Mouse (Mus musculus): ENCODE data around the gene Klf4.

DNA sequence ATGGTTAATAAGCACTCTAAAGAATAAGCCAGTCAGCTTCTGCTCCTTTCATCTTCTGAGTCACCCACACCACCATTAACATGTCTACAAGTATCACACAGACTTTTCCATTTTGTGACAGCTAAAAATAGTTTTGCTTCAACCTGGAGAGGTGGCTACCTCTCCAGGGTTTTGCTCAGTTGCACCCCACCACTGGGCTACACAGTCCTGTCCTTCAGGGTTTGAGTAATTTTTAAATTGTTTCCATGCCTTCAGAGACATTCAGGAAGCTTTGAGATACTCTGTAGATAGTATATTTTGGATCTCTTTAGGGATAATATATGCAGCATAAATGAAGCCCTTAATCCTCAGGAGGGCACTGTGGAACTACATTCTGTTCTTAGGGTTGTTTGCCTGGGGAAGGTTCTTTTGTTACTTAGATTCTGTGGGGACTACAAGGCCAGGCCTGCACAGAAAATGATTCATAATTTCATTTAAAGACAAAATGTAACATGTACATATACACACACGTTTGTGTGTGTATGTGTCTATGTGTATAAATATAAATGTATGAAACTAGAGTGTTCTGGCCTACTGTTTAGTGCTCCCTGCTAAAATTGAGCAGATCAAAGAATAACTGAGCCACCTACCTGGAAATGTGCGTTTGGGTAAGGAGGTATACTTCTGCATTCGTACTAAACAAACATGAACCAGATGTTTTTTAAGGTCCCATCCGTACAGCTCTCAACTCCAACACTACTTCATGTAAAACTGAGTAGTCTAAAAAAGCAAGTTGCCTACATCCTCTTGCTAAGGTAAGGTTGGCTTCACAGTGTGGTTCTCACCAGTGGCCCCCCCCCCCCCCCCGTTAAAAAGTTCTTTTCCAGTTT lies 5.8 kb downstream of the Klf4 start:
- TF ChIP-seq POLR2A (IDR thresholded peaks at IDR 0.05; ENCODE audit: extremely low read depth, insufficient read depth, low read length) (no peak), CTCF (IDR thresholded peaks at IDR 0.05; ENCODE audit: extremely low read depth, insufficient read depth, low read length) (0 out of 2 replicates have a peak, but pooled peaks have one; percentile 5)
